Mouse (Mus musculus) lung, embryonic 14.5 days (tissue): ENCODE measurements around the gene Ablim2. TPM values are rescaled to one million over a fixed set of nuclear protein-coding genes. Genes with fewer than 3 reads are reported as not detected.

Experiments used
- ATAC-seq: fragments of 200-750 bp; cut with Nextera tagmentation; 2 replicates; pipeline ENCODE4 v1.8.0; 2017; ENCODE audit warnings: mild to moderate bottlenecking, moderate TSS enrichment, moderate library complexity; ENCODE audit not compliant: insufficient read depth
- DNase-seq: peaks from one replicate; pipeline ENCODE4 v3.0.0-alpha.2; 2015
- H3K27ac ChIP-seq: fragments of 300-500 bp; sonication (generic); 2 replicates; pipeline ENCODE4 v1.5.1; 2014; ENCODE audit warnings: low read depth, mild to moderate bottlenecking, moderate library complexity
- H3K27me3 ChIP-seq: fragments of 300-500 bp; sonication (generic); 2 replicates; pipeline ENCODE4 v1.6.1; 2014; ENCODE audit warnings: low read length, control low read depth; ENCODE audit not compliant: insufficient read depth
- H3K36me3 ChIP-seq: fragments of 300-500 bp; sonication (generic); 2 replicates; pipeline ENCODE4 v1.6.1; 2014; ENCODE audit warnings: control low read depth; ENCODE audit not compliant: insufficient read depth
- H3K4me1 ChIP-seq: fragments of 300-500 bp; sonication (generic); 2 replicates; pipeline ENCODE4 v1.6.1; 2014; ENCODE audit warnings: antibody characterized with exemption, control low read depth; ENCODE audit not compliant: insufficient read depth
- H3K4me2 ChIP-seq: fragments of 300-500 bp; sonication (generic); 2 replicates; pipeline ENCODE4 v1.6.1; 2014; ENCODE audit warnings: mild to moderate bottlenecking
- H3K4me3 ChIP-seq: fragments of 300-500 bp; sonication (generic); 2 replicates; pipeline ENCODE4 v1.5.1; 2014; ENCODE audit warnings: low read depth, low read length
- H3K9ac ChIP-seq: fragments of 300-500 bp; sonication (generic); 2 replicates; pipeline ENCODE4 v1.6.1; 2014
- H3K9me3 ChIP-seq: fragments of 300-500 bp; sonication (generic); 2 replicates; pipeline ENCODE4 v1.6.1; 2016; ENCODE audit warnings: low read depth, low read length, control low read depth
- CTCF ChIP-seq: IDR thresholded peaks from 2 replicates; pipeline ENCODE4 v1.5.1; 2016; ENCODE audit warnings: antibody characterized with exemption, low read depth
- WGBS: fragments of 180-500 bp; shearing (Covaris S2); extraction: QIAGEN DNeasy Blood & Tissue Kit; methylation state at CpG from one replicate; pipeline ENCODE4 v1.1.7; 2014; 5-methylcytosine and 5-hydroxymethylcytosine counted together
- polyA plus RNA-seq: library from polyadenylated mRNA; unstranded; fragments of >200 nt; fragmentation: Nextera tagmentation; extraction: Ambion mirVana; gene quantifications from 2 replicates; pipeline ENCODE4 v1.2.1, GENCODE M21; 2014

The Ablim2 gene
- polyA plus RNA-seq, 1 experiment from 2014 or later: 0.36 TPM

- H3K27ac ChIP-seq: no peak overlapping the region
- no peak for TF ChIP-seq CTCF
- no peaks in the 10 kb centered on the region for H3K27me3 ChIP-seq
- H3K36me3 ChIP-seq: no peaks in the 10 kb centered on the region
- 81% methylated on average over 5 of the region's 5 CpGs for WGBS
- no peak overlapping the region for H3K4me3 ChIP-seq
- H3K9ac ChIP-seq: no peak overlapping the region
- no peaks in the 10 kb centered on the region for H3K9me3 ChIP-seq
- no peak for DNase-seq
- no peak for ATAC-seq
- H3K4me1 ChIP-seq: peaks cover 4% of the 10 kb centered on the region; the same call in 1 of the 2 replicates
- no peak overlapping the region for H3K4me2 ChIP-seq
These were observed 12.3 kb upstream of the Ablim2 start for GRCm38 (mm10) chr5:35745406-35745805.

- DNase-seq: peak; percentile 86
- Histone ChIP-seq H3K36me3 (no peaks in the 10 kb centered on the region), H3K9me3 (no peaks in the 10 kb centered on the region), H3K4me2 (no peak overlapping the region), H3K27ac (no peak overlapping the region), H3K9ac (no peak overlapping the region), H3K27me3 (no peaks in the 10 kb centered on the region), H3K4me3 (no peak overlapping the region), H3K4me1 (no peaks in the 10 kb centered on the region)
- WGBS: 20% methylated on average over 4 of the region's 4 CpGs
- peak; percentile 90 for TF ChIP-seq CTCF
- ATAC-seq: no peak
These were observed 10.8 kb upstream of the Ablim2 start for GRCm38 (mm10) chr5:35746910-35747309.

GRCm38 (mm10) chr5:35749416-35749815, 8.3 kb upstream of the Ablim2 start:
- 49% methylated on average over 3 of the region's 3 CpGs for WGBS
- Histone ChIP-seq H3K27me3 (no peaks in the 10 kb centered on the region), H3K4me1 (no peaks in the 10 kb centered on the region), H3K4me2 (no peak overlapping the region), H3K27ac (no peak overlapping the region), H3K9ac (no peak overlapping the region), H3K9me3 (no peaks in the 10 kb centered on the region), H3K4me3 (no peak overlapping the region), H3K36me3 (no peaks in the 10 kb centered on the region)
- TF ChIP-seq CTCF: no peak
- DNase-seq (no peak), ATAC-seq (no peak)

- H3K27me3 ChIP-seq: no peaks in the 10 kb centered on the region
- TF ChIP-seq CTCF: no peak
- H3K4me1 ChIP-seq: no peaks in the 10 kb centered on the region
- no peak for DNase-seq
- no peak overlapping the region for H3K4me2 ChIP-seq
- 78% methylated on average over 1 of the region's 1 CpGs for WGBS
- no peaks in the 10 kb centered on the region for H3K9me3 ChIP-seq
- no peak overlapping the region for H3K9ac ChIP-seq
- ATAC-seq: no peak
- no peak overlapping the region for H3K4me3 ChIP-seq
- no peak overlapping the region for H3K27ac ChIP-seq
- no peaks in the 10 kb centered on the region for H3K36me3 ChIP-seq
These were observed 7.7 kb upstream of the Ablim2 start for GRCm38 (mm10) chr5:35750026-35750425.

GRCm38 (mm10) chr5:35751016-35751415, 6.7 kb upstream of the Ablim2 start:
- no peak overlapping the region for H3K4me2 ChIP-seq
- no peak overlapping the region for H3K9ac ChIP-seq
- no peak for ATAC-seq
- H3K4me3 ChIP-seq: no peak overlapping the region
- 67% methylated on average over 7 of the region's 7 CpGs for WGBS
- peaks cover 4% of the 10 kb centered on the region; the same call in 1 of the 2 replicates for H3K27me3 ChIP-seq
- H3K9me3 ChIP-seq: no peaks in the 10 kb centered on the region
- DNase-seq: no peak
- H3K27ac ChIP-seq: no peak overlapping the region
- no peaks in the 10 kb centered on the region for H3K4me1 ChIP-seq
- H3K36me3 ChIP-seq: no peaks in the 10 kb centered on the region
- TF ChIP-seq CTCF: no peak

GRCm38 (mm10) chr5:35755131-35755733, 2.4 kb upstream of the Ablim2 start:
- peaks cover 43% of the 10 kb centered on the region for H3K27me3 ChIP-seq
- peak; percentile 88 for TF ChIP-seq CTCF
- no peak overlapping the region for H3K9ac ChIP-seq
- no peak overlapping the region for H3K4me3 ChIP-seq
- no peaks in the 10 kb centered on the region for H3K9me3 ChIP-seq
- WGBS: 31% methylated on average over 5 of the region's 5 CpGs
- no peaks in the 10 kb centered on the region for H3K36me3 ChIP-seq
- no peak overlapping the region for H3K27ac ChIP-seq
- ATAC-seq: no peak
- H3K4me1 ChIP-seq: no peaks in the 10 kb centered on the region
- H3K4me2 ChIP-seq: no peak overlapping the region
- peak; percentile 86 for DNase-seq

GRCm38 (mm10) chr5:35756020-35756419, 1.7 kb upstream of the Ablim2 start:
- Histone ChIP-seq H3K4me3 (no peak overlapping the region), H3K27me3 (peaks cover 43% of the 10 kb centered on the region), H3K36me3 (no peaks in the 10 kb centered on the region), H3K9ac (no peak overlapping the region), H3K27ac (no peak overlapping the region), H3K4me1 (no peaks in the 10 kb centered on the region), H3K9me3 (no peaks in the 10 kb centered on the region), H3K4me2 (no peak overlapping the region)
- TF ChIP-seq CTCF: no peak
- DNase-seq: no peak
- no peak for ATAC-seq
- 74% methylated on average over 4 of the region's 4 CpGs for WGBS
